Mouse (Mus musculus): Measurements from ENCODE around the gene Aldh1l1.
A peak's percentile ranks its signal among the peaks of the same experiment; 100 is the strongest.

Gene Aldh1l1

DNA sequence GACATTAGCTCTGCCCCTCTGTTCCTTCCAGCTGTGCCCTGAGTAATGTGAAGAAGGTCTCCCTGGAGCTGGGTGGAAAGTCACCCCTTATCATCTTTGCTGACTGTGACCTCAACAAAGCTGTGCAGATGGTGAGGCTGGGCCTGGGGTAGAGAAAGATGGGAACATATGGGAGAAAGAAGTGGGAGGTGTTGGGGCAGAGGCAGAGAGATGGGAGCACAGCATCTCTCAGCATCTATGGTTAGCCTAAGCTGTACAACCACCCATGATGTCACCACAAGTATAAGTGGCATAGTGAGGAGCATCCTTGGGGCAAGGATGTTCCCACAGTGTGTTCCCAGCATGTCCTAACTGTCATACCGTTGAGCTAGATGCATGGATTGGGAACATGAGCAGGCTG is 104.5 kb downstream of the Aldh1l1 start:
- no peak for DNase-seq (ENCODE audit: low spot score)

DNA sequence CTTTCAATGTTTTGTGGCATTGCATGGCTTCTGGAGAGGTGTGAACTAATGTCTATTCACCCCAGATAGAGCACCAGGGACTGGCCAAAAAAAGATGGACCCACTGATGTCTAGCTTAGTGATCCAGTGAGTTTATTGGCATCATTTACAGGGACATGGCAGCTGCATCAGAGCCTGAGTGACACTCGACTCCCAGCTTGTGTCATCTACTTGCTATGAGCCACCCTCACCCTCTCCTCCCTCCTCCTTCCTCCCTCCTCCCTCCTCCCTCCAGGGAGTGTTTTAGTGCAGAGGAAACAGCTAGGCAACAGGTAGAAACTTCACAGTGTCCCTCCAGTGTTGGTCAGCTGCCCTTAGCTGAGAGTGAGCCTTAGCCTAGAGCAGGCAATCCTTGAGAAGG is 108.7 kb downstream of the Aldh1l1 start:
- DNase-seq (ENCODE audit: low spot score), result no peak

DNA sequence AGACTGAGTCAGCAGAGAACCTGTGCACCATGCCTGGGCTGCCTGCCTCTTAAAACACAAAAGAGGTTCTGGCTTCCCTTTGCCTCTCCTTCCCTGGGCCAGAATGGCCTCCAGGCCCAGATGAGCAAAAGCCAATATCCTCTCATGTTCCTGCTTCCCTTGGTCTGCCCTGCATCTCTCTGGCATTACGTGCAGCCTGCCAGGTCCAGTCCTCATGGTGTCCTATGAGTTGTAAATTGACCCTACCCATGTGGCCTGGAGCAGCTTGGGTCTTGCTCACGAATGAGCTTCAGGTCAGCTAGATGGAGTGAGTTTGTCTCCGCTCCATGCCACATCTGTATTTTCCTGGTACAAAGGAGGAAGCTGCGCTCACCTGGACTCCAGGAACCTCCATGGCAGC is 110.8 kb downstream of the Aldh1l1 start:
- no peak for DNase-seq (ENCODE audit: low spot score)

DNA sequence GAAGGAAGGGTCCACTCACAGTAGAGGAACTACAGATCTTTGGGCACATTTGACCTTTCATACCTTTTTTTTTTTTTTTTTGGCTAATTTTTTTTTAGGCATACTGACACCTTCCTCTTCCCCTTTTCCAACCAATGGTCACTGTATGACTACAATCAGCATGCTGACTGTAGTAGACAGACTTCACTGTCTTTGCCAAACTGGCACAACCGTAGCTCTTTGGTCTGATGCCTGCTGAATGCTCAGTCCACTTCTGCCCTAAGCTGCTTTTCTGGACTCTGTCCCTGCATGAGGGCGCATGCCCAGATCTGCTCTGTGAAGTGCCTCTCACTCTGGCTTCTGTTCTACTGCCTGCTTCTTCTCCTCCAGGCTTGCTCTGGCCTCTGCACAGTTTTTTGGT is 111.4 kb downstream of the Aldh1l1 start:
- no peak for DNase-seq (ENCODE audit: low spot score)

DNA sequence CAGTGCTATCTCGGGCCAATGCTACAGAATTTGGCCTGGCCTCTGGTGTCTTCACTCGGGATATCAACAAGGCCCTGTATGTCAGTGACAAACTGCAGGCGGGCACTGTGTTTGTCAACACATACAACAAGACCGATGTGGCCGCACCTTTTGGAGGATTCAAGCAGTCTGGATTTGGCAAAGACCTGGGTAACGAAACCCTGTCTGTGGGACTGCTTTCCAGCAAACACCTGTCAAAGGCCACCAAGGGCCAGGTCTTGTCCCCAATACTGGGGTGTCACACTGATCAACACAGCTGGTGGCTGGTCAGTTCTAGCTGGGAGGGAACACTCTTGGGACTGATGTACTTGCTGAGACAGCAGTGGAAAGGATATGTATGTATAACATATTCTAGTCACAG is 112.0 kb downstream of the Aldh1l1 start:
- no peak for DNase-seq (ENCODE audit: low spot score)

DNA sequence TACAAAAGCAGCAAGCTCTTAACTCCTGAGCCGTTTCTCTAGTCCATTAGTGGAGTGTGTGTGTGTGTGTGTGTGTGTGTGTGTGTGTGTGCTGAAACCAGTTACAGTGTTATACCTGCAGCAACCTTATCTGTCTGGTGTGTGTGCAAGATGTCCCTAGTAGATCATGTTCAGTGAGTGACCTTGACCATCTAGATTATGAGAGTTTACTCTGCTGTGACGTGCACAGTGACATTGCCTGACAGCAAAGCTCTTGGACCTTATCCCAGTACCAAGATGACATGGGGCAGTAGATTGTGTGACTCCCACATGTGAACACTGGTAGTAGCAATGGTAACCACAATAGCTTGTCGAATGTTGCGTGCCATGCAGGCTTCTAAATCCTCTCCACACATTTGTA is 114.1 kb downstream of the Aldh1l1 start:
- DNase-seq (ENCODE audit: low spot score), result no peak

DNA sequence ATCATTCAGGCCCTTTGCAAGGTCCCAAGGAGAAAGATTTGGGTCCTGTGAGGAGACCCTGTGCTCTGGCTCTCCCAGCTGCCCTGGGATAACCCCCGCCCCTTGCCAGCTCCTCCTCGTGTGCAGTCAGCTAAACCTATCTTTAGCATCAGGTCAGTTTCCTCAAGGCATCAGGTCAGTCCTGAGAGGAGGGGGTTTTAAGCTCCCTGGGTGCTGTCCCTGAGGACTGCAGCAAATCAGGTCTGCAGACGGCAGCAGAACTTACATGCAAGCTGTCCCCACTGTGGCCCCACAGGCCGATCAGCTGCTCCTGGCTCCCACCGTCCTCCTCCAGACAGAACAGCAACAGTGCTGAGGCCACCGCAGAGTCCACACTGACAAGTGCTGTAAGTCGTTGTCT is 115.5 kb downstream of the Aldh1l1 start:
- DNase-seq (ENCODE audit: low spot score), result no peak

DNA sequence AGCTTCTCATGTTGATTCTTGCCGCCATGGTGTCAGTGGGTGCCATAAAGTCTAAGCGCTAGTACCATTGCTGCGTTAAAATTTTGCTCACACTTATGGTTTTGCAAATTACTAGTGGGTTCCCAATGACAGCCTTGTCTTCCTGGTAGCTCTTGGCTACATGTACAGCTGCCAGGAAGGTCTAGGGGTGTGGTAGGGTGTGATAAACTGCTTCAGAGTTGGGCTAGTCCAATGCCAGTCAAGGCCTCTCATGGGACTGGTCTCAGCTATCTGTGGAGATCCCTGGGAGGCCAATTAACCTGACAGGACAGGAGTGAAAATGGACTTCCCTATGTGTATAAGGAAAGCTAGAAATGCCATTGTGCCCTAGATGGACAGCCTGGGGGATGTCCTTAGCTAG is 116.1 kb downstream of the Aldh1l1 start:
- no peak for DNase-seq (ENCODE audit: low spot score)

DNA sequence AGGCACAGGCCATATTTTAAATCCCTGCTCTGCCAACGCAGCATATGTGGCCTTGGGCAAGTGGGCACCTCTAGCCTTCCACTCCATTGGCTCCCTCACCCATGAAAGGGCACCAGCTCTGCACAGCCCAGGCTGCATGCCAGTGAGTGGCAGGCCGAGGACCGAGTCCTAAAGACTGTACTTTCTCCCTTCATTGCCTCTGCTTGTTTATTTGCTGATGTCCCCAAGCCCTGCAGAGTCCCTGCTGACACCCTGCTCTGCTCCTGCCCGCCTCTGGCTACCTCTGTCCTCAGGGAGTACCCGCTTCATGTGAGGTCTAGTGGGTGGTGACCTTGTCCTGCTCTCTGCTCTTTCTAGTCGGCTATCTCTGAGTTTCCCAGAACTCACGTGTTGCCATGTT is 116.9 kb downstream of the Aldh1l1 start:
- DNase-seq (ENCODE audit: low spot score), result no peak

DNA sequence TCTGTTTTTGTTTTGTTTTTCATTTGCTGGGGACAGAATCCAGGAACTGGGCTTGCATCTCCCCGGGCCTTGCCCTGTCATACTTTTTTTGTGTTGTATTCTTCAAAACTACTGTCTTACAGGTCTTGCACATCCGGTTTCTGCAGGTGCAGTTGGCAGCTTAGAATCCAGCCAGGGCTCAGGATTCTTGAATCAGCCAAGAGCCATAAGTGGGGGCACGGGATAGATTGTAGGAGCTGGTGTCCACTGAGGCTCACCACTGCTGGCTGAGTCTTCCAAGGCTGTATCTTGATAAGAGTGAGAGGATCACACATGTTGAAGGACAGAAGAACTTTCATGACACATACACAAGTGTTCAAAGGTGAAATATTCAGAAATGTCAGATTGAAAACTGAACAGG is 117.9 kb downstream of the Aldh1l1 start:
- no peak for DNase-seq (ENCODE audit: low spot score)

DNA sequence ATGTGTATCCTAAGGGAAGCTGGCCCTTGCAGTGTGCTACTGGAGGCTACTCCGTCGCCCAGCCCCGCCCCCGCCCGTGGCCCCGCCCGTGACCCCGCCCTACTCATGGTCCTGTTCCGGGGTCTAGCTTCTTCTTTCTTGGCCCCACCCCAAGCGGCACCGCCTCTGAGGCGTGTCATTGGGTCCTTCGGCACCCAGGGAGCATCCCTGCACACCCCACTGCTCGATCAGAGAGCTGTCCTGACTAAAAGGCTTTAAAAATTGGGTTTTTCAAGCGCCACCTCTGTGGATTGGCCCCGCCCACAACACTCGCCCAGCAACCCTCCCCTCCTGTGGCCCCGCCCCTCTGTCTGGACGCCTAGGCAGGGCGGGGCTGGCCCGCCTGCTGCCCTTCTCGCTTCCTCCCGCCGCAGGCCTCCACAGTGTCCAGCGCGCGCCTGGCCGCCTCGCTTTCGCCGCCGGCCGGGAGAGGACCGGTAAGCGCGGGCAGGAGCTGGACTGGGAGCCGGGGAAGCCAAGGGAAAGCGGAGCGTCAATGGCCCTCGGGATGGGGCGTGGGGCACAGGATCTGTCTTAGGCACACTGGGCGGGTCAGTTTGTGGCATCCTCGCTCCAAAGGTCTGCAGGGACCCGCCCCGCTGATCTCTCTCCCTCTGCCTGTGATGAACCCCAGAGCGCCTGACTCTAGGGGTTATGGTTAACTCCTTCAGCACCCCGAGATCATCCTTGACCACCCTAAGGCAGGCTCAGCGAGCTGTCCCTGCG is 118.5 kb downstream of the Aldh1l1 start, which contains the start of gene Slc41a3:
Gene Slc41a3 (plus strand): TSS at position 193 of the 765 bp plus-strand sequence.
- DNase-seq (ENCODE audit: low spot score), result peak; percentile 94

DNA sequence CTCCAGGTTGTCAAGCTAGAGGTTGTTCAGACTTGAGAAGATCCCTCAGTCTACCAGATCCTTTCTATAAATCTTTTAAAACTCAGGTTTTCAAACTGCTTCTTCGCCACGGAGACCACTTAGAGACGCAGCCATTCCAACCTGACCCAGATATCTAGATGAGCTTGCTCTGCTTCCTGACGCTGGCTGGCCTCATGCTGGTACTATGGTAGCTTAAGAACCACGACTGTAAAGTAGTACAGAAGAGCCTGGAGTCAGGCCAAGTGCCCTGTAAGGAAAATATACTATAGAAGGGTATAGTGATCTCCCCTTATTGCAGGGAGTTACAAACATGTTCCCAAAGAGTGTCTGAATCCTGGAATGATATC is 119.1 kb downstream of the Aldh1l1 start:
- DNase-seq (ENCODE audit: low spot score), result peak; percentile 16

DNA sequence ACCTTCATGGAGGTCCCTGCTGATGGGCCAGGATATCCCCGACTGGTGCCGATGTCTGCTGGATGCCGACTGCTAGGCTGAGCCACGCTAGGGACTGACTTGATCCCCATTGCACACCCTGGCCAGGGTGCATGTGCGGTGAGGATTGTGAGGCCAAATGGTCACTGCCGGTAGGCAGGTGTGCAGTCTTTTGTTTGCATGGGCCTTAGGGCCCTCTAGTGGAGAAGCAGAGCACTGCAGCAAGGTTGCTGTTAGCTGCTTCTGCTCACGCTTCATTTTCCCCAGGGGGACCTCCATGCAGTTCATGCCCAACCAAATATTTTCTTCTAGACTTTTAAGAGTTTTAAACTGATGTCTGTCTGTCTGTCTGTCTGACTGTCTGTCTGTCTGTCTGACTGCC is 120.3 kb downstream of the Aldh1l1 start:
- peak; percentile 91 for DNase-seq (ENCODE audit: low spot score)

DNA sequence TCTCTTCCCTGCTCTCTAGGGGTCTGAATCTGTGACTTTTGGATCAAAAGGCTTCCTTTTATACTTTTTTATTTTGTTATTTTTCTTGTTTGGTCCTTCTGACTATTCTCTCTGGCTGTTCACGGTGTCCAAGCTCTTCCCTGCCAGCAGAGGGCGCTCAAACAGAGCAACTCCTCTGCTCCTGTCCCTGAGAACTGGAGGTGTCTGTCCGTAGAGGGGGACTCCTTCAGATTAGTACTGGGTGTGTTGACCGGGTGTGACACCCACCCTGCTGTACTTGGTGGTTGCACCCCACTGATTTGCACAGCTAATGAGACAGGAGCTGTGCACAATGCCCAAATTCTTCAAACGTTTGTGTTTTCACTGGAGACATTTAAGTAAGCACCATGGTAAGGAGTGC is 121.0 kb downstream of the Aldh1l1 start:
- DNase-seq (ENCODE audit: low spot score), result peak; percentile 77

DNA sequence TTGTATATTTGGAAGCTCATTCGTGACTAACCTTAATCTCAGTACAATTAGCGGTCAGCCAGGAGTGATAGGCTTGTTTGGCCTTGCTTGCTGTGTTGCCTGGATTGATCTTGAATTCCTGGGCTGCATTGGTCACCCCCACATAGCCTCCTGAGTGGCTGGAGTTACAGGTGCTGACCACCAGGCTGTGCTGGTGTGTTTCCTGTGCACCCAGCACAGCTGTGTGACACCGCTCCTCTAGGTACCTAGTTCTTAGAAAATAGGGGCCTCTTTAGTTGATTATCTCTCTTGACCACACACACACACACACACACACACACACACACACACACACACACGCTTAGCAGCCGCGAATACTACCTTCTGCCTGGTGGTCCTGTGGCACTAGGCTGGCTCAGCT is 122.0 kb downstream of the Aldh1l1 start:
- peak; percentile 43 for DNase-seq (ENCODE audit: low spot score)

DNA sequence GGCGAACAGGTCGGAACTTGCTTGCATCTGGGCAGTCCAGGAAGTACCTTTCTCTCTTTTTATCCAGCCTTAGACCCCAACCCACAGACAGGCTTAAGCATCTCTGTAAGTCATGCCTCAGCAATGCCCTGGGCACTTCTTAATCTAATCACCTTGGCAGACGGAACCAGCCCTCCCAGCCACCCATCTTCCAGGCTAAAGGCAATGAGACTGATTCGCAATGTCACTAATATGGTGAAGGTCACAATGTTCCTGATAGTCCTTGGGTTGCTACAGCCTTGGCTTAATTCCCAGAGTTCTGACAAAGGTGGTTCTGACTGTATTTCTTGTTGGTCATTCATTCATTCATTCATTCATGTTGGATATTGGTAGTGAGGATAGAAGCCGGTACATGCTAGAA is 124.0 kb downstream of the Aldh1l1 start:
- DNase-seq (ENCODE audit: low spot score), result no peak

DNA sequence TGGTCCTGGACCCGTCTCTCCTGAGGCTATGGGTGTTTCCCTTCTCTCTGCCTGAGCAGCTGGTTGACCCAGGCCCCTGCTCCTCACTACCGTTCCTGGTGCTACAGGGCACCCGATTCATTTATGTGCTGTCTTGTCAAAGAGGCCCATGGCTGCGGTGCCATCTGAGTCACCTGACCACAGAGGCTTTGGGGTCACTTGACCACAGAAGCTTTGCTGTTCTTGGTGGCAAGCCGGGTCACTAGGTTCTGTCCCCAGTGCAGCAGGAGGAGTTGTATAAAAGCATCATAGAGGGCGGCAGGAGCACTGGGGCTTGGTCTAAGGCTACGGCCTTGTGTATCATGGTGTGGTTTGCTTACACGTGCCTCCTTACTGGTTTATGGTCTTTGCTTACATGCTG is 127.0 kb downstream of the Aldh1l1 start:
- no peak for DNase-seq (ENCODE audit: low spot score)

DNA sequence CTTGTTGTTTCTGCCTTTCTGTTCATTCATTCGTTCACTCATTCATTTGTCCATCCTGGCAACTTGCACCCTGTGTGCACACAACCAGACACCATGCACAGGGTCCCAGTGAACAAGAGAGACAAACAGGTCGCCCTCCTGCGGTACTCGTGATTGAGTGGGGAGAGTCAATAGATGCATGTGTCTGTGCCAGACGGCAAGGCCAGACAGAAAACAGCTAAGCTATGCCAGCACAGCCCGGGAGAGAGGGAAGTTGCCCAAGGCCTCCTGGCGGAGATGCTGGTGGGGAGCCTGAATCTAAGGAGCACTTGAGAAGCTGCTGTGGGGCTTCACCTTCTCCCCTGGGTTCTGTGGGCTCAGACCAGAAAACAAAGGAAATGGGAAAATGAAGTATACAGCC is 129.1 kb downstream of the Aldh1l1 start:
- no peak for DNase-seq (ENCODE audit: low spot score)

DNA sequence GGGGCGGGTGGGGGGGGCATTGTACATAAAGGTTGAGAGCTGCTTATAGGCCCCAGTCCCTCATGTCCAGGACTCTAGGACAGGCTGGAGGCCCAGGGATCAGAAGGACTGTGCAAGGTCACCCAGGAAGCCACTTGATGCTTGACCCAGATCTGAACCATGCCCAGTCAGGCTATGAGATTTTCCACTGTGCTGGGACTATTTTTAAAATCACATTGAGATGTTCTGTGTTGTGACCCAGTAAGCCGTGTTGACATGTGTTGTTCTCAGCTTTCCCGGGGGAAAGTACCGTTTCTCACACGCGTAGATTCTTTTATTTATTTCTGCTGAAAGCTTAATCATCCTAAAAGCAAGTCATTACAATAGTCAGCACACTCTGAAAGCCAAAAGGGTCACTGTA is 129.8 kb downstream of the Aldh1l1 start:
- DNase-seq (ENCODE audit: low spot score), result no peak

DNA sequence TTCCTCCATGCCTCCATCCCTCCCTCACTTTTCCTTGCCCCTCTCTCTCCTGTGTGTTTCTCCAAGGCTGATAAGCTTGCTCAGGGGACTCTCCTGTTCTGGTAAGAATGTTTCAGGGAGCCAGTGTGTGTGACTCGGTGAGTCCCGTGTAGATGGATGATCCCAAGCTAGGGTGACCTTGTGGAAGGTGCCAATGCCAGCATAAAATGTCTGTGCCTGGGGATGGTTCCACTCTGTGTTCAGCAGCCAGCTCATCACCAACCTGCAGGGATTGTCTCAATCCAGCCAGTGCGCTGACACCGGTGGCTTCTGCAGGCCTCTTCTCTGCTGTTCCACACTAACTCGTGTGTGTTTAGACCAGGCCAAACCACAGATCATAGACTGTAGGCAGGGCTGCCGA is 130.3 kb downstream of the Aldh1l1 start:
- no peak for DNase-seq (ENCODE audit: low spot score)

DNA sequence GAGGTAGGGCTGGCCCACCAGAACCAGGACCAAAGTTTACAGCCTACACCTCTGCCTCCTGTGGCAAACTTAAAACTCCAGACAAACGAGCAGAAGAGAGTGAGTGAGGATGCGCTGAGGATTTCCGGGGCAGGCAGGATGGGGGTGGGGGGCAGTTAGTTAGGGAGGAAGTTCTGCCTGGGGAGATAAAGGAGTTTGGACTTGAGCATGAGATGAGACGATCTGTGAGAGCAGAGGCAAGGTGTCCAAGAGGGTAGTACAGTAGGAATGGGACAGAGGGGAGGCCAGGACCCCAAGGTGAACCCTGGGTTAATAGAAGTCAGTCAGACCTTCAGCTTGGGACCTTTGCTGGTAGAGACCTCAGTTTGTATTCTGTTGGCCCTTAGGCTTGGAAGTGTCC is 132.0 kb downstream of the Aldh1l1 start:
- DNase-seq (ENCODE audit: low spot score), result no peak

DNA sequence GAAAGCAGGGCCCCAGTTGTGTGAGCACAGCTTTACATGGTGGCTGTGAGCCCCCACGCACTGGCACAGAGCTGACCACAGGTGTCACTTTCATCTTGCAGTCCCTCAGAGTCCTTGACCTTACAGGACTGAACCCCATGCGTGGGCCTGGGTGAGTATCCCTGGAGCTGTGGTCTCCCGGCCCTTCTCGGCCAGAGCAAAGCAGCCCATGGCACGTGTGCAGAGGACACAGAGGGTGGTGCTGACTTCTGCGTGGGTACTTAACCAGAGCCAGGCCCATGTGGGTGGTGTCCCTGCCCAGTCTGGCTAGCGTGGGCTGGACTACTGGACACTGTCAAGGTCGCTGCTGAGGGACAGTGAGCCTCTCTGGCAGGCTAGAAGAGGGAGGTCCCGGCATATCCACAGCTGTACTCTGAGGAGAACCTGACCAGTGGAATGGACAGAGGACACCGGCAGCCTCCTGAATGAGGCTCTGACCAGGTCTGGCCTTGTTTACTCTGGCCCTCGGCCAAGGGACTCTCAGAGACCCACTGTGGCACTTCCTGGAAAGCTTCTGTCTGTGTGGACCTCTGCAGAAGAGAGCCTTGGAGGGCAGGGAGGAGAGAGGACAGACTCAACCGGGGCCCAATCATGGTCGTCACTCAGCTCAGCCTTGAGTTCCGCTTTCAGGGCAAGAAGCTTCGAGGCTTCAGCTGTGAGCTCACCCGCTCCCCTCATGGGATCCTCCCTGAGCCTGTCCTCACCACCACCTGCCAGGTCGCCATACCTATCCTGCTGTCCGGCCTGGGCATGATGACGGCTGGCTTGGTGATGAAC is 132.8 kb downstream of the Aldh1l1 start:
- DNase-seq (ENCODE audit: low spot score), result no peak

DNA sequence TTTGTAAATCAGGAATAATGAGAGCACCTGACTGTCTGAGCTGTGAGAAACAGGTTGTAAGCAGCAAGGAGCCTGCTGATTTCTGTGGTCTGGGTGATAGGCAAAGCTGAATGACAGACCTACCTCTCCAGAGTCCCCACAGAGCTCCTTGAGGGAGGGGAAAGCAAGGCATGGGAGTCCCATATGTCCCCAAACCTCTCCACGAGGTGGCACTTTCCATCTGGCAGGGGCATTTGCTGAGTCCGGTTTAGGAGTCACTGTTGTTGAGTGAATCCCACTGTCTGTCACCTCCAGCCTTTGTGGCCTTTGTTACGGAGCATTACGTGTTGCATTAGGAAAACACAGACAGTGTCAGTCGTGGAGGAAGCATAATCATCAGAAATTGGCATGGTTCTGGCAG is 133.7 kb downstream of the Aldh1l1 start:
- no peak for DNase-seq (ENCODE audit: low spot score)

Data from retina, embryonic 14.5 days (tissue).